Mouse (Mus musculus): ENCODE measurements around the gene Hrk. TPM values are rescaled to one million over a fixed set of nuclear protein-coding genes. Genes with fewer than 3 reads are reported as not detected.

The Hrk gene
- polyA plus RNA-seq, 1 experiment from 2014 or later = not detected

- 90% methylated on average over 13 of the region's 13 CpGs for WGBS
- Histone ChIP-seq H3K9ac (no peak overlapping the region), H3K9me3 (no peaks in the 10 kb centered on the region), H3K4me3 (no peak overlapping the region), H3K27me3 (replicated peaks) (no peaks in the 10 kb centered on the region), H3K4me2 (no peak overlapping the region), H3K36me3 (peaks cover 14% of the 10 kb centered on the region), H3K4me1 (no peaks in the 10 kb centered on the region), H3K27ac (replicated peaks) (no peak overlapping the region)
- ATAC-seq (ENCODE audit: extremely low read depth, insufficient number of reproducible peaks, low FRiP score, low TSS enrichment) = no peak
Measured at GRCm38 (mm10) chr5:118230071-118230611, 65.7 kb downstream of the Hrk start.

- peaks cover 16% of the 10 kb centered on the region; the same call in 1 of the 2 replicates for H3K36me3 ChIP-seq
- no peaks in the 10 kb centered on the region for H3K27me3 ChIP-seq (replicated peaks)
- no peak for ATAC-seq (ENCODE audit: extremely low read depth, insufficient number of reproducible peaks, low FRiP score, low TSS enrichment)
- H3K9ac ChIP-seq = no peak overlapping the region
- no peaks in the 10 kb centered on the region for H3K4me1 ChIP-seq
- no peaks in the 10 kb centered on the region for H3K9me3 ChIP-seq
- 79% methylated on average over 12 of the region's 12 CpGs for WGBS
- no peak overlapping the region for H3K4me2 ChIP-seq
- H3K4me3 ChIP-seq = no peak overlapping the region
- no peak overlapping the region for H3K27ac ChIP-seq (replicated peaks)
Measured at GRCm38 (mm10) chr5:118236891-118237290, 72.4 kb downstream of the Hrk start.

Other genes starting within 250 kb of the Hrk start
- 51.0 and 53.0 TPM in 2 replicates for gene Fbxo21, start 187.9 kb upstream of the Hrk start, polyA plus RNA-seq (2015; fragmentation: Nextera tagmentation; extraction: Ambion mirVana)
- 17.8 and 20.3 TPM in 2 replicates for gene Tesc, start 136.9 kb upstream of the Hrk start, polyA plus RNA-seq (2015; fragmentation: Nextera tagmentation; extraction: Ambion mirVana)
- gene Fbxw8, start 9.2 kb upstream of the Hrk start, polyA plus RNA-seq (2015; fragmentation: Nextera tagmentation; extraction: Ambion mirVana) = 21.5 and 22.0 TPM in 2 replicates
- 0.92 and 2.2 TPM in 2 replicates for gene Rnft2, start 80.5 kb downstream of the Hrk start, polyA plus RNA-seq (2015; fragmentation: Nextera tagmentation; extraction: Ambion mirVana)
- 6.1 and 6.5 TPM in 2 replicates for gene 2410131K14Rik, start 80.6 kb downstream of the Hrk start, polyA plus RNA-seq (2015; fragmentation: Nextera tagmentation; extraction: Ambion mirVana)

Data from heart, embryonic 13.5 days (tissue).